Mouse (Mus musculus): ENCODE measurements around the gene Tmem91.

DNA sequence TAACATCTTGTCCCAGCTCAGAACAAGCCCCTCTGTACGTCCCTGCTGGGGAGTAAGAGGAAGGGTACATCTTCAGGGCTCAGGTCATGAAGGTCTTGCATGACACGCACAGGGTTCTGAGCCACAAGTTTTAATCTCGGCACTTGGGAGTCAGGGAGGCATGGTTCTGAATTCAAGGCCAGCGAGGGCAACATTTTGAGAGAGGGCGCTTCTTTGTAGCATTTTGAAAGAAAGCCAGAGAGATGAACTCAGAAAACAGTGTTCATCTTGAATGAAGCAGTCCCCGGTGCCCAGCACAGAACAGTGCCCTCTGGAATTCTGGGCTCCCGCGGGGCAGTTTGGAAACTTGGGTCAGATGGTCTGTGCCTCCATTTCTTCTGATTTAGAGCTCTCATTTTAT, 8.6 kb downstream of the Tmem91 start:
- TF ChIP-seq HCFC1 (IDR thresholded peaks at IDR 0.05; ENCODE audit: borderline replicate concordance, insufficient read depth, low read length) (no peak), MAFK (IDR thresholded peaks at IDR 0.05; ENCODE audit: insufficient read depth, low read depth, low read length) (no peak)

Data from ES-E14 (cell line).